Mouse (Mus musculus) layer of hippocampus, adult 9-11 months (tissue): ENCODE measurements around the gene Ccdc71.

ENCODE experiments used
- DNase-seq: peaks from one replicate; pipeline ENCODE4 v3.0.0; 2022

Gene Ccdc71

GRCm38 (mm10) chr9:108461181-108461631 lies 879 bp downstream of the Ccdc71 start, which contains the start of gene Klhdc8b:
Gene Klhdc8b (minus strand): TSS chr9:108461581.
- no peak for DNase-seq

- DNase-seq, result no peak
Observed at GRCm38 (mm10) chr9:108461675-108462074, 1.3 kb downstream of the Ccdc71 start.

DNA sequence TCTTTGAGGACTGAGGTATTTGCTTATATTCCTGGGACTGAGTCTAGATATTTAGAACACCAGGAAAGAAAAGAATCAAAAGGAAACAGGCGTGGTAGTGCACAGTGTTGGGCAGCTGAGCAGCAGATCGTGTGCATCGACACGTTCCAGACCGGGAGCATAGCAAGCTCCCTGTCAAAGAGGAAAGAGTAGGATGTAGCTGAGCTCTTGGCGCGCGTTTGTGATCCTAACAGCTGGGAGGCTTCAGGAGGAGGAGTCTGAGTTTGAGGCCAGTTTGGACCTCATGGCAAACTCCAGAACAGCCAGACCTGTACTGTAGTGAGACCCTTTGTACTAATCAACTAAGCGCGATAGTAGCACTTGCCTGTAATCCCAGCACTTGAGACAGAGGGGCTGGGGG lies 1.9 kb downstream of the Ccdc71 start:
- no peak for DNase-seq

GRCm38 (mm10) chr9:108463713-108464112 lies 3.4 kb downstream of the Ccdc71 start:
- DNase-seq, result no peak

DNA sequence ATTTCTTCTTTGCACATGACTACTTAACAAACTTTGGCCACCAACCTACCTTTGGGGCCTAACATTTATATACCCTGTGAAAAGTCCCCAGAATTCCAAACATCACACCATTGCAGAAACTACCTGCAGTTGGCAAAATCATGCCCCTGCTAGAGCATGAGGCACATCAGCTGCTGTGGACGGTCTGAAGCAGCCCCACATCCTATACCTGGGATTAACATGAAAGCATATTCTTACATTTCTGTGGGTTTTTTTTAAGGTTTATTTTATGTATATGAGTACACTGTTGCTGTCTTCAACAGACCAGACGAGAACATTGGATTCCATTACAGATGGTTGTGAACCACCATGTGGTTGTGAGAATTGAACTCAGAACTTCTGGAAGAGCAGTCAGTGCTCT lies 5.9 kb downstream of the Ccdc71 start:
- no peak for DNase-seq

- no peak for DNase-seq
Observed at GRCm38 (mm10) chr9:108469430-108469829, 9.1 kb downstream of the Ccdc71 start.

GRCm38 (mm10) chr9:108469845-108470244 lies 9.5 kb downstream of the Ccdc71 start:
- no peak for DNase-seq

DNA sequence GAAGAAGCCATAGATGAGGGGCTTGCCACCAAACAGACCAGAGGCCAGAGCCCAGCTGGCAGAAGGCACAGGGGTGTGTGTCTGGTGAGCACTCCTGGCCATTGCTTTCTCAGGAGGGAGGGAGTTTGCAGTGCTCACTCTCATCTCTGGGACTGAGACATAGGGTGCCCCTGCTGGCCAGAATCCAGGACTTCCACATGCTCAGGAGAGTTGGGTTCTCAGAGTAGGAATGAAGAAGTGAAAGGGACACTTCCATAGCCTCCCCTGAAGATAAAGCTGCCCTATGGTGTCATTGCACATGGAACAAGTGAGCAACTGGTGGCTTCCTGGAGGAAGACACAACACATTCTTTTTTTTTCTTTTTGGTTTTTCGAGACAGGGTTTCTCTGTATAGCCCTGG lies 14.2 kb downstream of the Ccdc71 start:
- DNase-seq, result no peak

GRCm38 (mm10) chr9:108478638-108479156 lies 18.4 kb downstream of the Ccdc71 start:
- no peak for DNase-seq

- no peak for DNase-seq
Observed at GRCm38 (mm10) chr9:108479241-108479640, 18.9 kb downstream of the Ccdc71 start.

DNA sequence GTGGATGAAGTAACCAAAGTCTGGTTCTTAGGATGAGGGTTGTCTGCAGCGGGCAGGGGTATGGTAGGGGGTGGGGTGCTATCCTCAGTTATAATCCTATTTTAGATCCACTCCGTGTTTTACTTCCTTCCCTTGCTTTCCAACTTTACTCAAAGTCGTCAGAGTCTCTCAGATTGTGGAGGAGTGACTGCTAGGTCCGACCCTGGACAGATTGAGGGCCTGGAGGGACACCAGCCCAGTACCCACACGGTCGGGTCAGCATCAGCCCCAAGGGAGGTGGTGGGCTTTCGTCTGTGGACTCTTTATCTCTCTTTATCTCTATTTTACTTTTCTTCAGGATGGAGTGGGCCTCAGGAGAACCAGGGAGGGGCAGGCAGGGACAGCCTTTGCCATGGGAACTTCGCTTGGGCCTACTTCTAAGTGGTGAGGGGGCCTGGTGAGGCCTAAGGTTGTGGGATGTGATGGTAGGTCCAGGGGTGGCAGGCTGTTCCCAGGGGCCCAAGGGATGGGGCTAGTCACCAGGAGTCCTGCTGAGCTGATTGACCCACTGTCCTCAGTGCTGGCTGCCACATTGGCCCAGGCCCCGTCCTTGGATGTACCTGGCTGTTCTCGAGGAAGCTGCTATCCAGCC lies 19.5 kb downstream of the Ccdc71 start, which contains the start of gene Lamb2:
TSS of gene Lamb2 (plus strand) at position 16 of the 631 bp plus-strand sequence.
- DNase-seq, result no peak

GRCm38 (mm10) chr9:108480813-108481519 lies 20.6 kb downstream of the Ccdc71 start:
- DNase-seq, result no peak

- DNase-seq, result no peak
Observed at GRCm38 (mm10) chr9:108481520-108482210, 21.3 kb downstream of the Ccdc71 start.

DNA sequence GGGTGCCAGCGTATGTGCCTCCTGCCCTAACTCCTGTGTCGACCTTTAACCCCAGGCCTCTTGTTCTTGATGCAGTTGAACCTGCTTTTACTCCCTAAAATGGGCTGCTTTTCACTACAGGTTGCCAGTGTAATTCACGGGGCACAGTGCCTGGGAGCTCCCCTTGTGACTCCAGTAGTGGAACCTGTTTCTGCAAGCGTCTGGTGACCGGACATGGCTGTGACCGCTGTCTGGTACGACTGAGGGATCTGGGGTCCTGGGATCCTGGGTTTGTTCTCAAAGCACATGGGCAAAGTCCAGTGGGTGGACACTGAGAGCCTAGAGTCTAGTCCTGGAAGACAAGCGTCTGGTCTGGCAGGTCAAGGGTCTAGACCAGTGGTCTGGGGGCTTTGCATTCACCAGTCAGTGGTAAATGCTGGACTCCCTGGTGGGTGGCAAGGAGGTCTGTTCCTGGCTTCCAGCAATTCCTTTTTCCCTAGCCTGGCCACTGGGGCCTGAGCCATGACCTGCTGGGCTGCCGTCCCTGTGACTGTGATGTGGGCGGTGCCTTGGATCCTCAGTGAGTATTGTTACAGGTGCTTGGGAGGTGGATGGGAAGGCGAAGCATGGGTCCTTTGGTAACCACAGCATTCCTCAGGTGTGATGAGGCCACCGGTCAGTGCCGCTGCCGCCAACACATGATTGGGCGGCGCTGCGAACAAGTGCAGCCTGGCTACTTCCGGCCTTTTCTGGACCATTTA lies 22.9 kb downstream of the Ccdc71 start:
- DNase-seq, result no peak

DNA sequence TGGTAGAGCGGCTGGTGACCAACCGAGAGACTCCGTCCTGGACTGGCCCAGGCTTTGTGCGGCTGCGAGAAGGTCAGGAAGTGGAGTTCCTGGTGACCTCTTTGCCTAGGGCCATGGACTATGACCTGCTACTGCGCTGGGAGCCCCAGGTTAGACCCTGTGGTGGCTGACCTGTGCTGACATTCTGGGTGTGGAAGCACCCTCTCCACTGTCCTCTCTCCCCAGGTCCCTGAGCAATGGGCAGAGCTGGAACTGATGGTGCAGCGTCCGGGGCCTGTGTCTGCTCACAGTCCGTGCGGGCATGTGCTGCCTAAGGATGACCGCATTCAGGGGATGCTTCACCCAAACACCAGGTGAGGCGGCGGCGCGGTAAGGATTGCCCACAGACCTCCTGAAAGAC lies 23.7 kb downstream of the Ccdc71 start:
- DNase-seq, result no peak

DNA sequence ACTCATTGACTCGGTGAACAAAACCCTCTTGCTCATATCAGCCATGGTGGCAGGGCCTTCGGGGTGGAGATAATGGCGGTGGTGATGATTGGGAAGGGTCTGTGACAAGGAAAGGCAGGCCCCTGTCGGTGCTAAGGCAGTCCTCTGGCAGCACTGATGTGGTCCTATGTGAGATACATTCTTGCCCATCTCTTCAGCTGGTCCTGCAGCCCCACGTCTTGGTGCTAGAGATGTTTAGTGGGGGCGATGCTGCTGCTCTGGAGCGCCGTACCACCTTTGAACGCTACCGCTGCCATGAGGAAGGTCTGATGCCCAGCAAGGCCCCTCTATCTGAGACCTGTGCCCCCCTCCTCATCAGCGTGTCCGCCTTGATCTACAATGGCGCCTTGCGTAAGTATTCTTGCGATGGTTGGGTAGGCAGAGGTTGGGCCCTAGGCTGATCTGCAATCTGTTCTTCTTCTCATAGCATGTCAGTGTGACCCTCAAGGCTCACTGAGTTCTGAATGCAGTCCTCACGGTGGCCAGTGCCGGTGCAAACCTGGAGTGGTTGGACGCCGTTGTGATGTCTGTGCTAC lies 25.1 kb downstream of the Ccdc71 start:
- no peak for DNase-seq

- DNase-seq, result no peak
Observed at GRCm38 (mm10) chr9:108486973-108487530, 26.7 kb downstream of the Ccdc71 start.

- DNase-seq, result no peak
Observed at GRCm38 (mm10) chr9:108488403-108488802, 28.1 kb downstream of the Ccdc71 start.

DNA sequence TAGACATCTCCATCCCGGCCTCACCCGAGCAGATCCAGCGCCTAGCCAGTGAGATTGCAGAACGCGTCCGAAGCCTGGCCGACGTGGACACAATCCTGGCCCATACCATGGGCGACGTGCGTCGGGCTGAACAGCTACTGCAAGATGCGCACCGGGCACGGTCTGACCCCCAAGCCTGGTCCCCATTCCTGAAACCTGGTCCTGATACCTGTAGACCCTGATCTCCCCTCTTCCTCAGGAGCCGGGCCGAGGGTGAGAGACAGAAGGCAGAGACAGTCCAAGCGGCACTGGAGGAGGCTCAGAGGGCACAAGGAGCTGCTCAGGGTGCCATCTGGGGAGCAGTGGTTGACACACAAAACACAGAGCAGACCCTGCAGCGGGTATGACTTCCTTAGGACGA lies 28.9 kb downstream of the Ccdc71 start:
- no peak for DNase-seq

GRCm38 (mm10) chr9:108489702-108490558 lies 29.6 kb downstream of the Ccdc71 start:
- no peak for DNase-seq
